Mouse (Mus musculus): ENCODE measurements around the gene Gm2a.

GRCm38 (mm10) chr11:55073191-55073590 is 24.7 kb upstream of the Gm2a start:
- TF ChIP-seq EP300 (IDR thresholded peaks at IDR 0.05) (no peak), CTCF (IDR thresholded peaks at IDR 0.05) (no peak)
